Mouse (Mus musculus) olfactory bulb, adult 2 months (tissue): Measurements from ENCODE around the gene Slc45a3.

Source experiments
- CTCF ChIP-seq: fragments of 200-500 bp; IDR thresholded peaks from 2 replicates; pipeline ENCODE4 v1.5.1; 2012; ENCODE audit warnings: low read depth, mild to moderate bottlenecking, low read length, moderate library complexity; ENCODE audit not compliant: insufficient read depth
- POLR2A ChIP-seq: fragments of 200-500 bp; IDR thresholded peaks from 2 replicates; pipeline ENCODE4 v1.6.1; 2012; ENCODE audit warnings: mild to moderate bottlenecking, low read depth, low read length, moderate library complexity; ENCODE audit not compliant: insufficient read depth

DNA sequence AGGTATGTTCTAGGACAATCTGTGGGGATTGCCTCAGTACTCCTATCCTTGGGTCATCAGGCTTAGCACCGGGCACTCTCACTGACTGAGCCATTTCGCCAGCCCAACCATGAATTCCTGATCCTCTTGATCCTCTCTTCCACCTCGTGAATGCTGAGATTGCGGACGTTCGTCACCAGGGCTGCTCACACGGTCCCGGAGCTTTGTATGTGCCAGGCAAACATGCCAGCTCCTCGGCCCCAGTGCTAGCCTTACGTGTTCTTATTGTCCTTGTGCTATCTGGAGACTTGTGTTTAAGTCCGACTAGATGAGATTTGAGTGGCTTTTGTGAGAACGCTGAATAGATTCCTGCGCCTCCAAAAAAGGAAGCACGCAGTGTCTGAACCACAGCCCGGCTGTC, 24.7 kb downstream of the Slc45a3 start:
- TF ChIP-seq CTCF (no peak), POLR2A (no peak)
